Mouse (Mus musculus) left cerebral cortex, postnatal 10 days (tissue): ENCODE measurements around the gene Cers6. TPM values are rescaled to one million over a fixed set of nuclear protein-coding genes. Genes with fewer than 3 reads are reported as not detected.

ENCODE experiments used
- DNase-seq, 2 experiments: peaks; one replicate each; pipeline ENCODE4 v3.0.0; 2021 to 2022; ENCODE audit warnings: low spot score in 2 of 2, mixed read lengths in 1 of 2; ENCODE audit errors: extremely low spot score in 1 of 2
- intact Hi-C: fragments of 180-260 bp; cut with DNase I; formaldehyde crosslinking; loops from one replicate; pipeline ENCODE4 v1.15.1; 2025
- total RNA-seq, 2 experiments: library from RNA; stranded (reverse); gene quantifications; 2 replicates each; pipeline ENCODE4 v1.2.3; 2021

Gene Cers6
- total RNA-seq, 2 experiments from 2014 or later: 63.9 to 67.0 TPM

DNA sequence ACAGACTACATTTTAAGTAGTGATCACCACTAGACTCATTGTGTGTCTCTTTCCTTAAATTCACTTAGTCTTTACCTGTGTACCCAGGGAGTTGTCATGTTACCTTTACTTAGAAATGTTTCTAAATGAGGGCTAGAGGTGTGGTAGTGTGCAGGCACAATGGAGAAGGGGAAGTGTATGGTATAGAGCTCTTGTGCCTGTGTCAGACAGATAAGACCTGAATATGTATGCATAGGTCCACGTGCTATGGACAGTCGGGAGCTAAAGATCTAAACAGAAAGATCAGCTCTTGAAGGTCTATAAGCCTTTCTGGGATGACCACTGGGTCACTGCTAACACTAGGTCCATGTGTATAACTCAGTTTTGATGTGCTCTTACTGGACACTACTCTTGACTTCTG is 87.9 kb downstream of the Cers6 start:
- intact Hi-C loops: no loop called here
- DNase-seq: no peak

DNA sequence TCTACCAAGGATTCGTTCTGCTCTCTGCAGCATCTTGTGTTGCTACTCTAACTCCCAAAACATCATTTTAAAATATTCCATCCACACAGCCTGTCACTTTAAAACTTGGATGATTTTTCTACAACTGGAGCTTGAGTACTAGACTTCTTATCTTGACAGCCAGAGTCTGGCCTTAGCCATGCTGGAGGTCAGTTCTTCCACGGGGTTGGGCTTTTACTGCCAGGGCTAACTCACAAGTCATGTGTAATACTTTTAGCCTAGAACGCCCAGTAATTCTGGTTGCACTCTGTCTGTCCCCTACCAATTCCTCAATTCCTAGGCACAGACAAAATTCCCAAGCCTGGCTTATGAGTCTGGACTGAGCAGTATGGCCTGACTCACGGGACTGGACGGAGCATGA is 88.5 kb downstream of the Cers6 start:
- intact Hi-C loops: no loop called here
- DNase-seq: no peak

DNA sequence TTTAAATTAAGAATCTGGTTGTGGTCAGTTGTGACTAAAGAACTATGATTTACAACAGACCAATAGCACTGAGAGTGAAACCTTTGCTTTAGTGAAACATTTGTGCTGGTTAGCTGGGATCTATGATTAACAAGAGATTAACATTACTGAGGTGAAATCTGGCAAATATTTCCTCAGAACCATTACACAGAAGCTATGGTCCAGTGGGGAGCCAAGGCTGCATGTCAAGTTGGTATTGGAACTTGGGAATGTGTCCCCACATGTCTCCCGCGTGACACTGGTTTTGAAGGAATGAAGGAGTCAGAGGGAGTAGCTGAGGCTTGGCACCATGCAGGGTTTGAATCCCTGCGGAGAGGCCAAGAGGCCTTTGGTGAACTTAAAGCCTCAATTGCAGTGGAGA is 90.5 kb downstream of the Cers6 start:
- intact Hi-C loops: no loop called here

DNA sequence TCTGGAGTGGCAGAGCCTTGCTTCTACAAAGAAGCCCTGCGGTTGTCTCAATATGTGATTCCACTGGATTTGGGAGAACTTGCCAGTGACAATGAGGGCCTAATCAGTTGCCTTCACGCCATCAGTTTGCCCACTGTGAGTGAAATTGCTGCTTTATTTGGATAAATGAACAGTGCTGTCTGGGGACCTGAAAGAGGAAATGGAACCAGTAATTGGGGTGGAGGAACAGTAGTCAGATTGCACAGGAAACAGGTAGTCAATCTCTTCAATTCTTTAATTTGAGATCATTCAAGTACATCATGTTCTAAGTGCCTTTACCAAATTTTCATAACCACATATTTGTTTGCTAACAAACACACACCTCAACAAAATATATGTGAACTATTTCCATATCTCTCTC is 92.4 kb downstream of the Cers6 start:
- DNase-seq: no peak
- intact Hi-C loops: no loop called here

More for the DNA sequence above, 90.5 kb downstream of the Cers6 start:
- no peak for DNase-seq

DNA sequence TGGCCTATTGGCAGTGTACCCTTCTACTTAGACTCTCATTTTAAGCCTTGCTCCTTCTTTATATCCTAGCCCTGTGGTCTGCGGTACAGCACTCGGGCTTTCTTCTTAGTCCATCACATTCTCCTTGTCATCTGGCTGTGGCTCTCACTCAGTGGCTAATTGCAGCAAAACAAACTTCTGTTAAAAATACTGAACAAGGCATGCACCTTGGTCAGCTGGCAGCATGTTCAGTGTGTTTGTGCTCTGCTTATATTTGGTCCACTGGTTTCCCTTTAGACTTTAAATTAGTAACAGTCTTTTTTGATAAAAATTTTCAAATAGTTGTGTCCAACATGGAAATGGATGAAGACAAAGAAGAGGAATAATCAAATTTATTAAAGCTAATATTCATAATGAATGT is 94.3 kb downstream of the Cers6 start:
- intact Hi-C loops: loop anchor here (5.0 kb wide), 1 partner anchor 93 kb away; the partner anchor contains the start of gene Cers6
- no peak for DNase-seq

DNA sequence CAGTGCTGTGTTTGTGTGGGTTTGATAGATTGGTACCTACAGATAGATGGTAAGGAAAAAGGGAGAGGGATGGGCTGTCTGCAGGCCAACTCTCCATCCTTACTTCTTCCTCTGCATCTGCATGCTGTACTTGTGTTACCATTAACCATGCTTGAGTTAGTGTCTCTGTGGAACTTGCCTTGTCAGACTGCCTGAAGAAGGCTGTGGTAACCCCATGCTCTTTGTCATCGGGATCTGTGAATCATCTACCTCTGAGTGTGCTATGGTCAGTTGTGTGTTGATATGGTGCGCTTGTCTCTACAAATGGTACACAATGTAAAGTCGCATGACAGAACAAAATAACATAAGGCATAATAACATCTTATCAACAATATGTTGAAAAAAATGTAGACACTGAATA is 94.9 kb downstream of the Cers6 start:
- no peak for DNase-seq
- intact Hi-C loops: loop anchor here (5.0 kb wide), 1 partner anchor 94 kb away; the partner anchor contains the start of gene Cers6

DNA sequence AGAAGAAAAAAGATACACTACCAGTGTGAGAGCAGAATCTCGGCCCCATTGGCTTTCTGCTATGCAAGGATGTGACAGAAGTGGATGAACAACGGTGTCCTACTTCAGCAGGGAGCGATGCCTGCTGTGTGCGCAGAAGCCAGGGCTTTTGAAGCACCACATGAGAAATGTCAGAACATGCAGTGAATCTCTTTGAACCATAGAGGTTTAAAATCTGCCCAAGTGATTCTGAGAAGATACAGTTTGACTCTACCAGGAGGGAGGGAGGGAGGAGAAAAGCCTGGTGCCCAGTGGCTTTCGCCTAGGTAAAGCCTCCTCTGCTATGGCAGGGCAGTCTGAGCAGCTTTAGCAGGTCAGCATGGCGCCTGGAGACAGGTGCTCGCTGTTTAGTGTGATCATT is 96.6 kb downstream of the Cers6 start:
- intact Hi-C loops: loop anchor here (5.0 kb wide), 1 partner anchor 96 kb away; the partner anchor contains the start of gene Cers6
- no peak for DNase-seq

DNA sequence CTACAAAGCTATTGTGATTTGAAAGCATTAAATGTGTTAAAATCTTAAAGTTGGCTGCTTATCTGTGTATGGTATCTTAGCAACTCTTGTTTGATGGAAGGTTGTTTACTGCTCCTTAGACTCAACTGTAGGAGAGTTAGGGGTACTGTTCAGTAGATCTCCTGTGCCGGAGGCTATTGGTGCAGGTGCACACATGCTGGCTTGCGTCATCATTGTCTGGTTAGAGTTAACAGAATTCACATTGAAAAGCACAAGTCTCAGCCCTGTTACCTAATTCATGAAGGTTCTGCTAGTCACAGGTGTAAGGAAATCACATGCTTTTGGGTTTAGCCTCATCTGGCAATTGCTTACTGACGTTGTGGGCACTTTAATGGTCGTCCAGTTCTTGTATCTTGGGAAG is 98.3 kb downstream of the Cers6 start:
- intact Hi-C loops: loop anchor here (5.0 kb wide), 1 partner anchor 97 kb away; the partner anchor contains the start of gene Cers6

DNA sequence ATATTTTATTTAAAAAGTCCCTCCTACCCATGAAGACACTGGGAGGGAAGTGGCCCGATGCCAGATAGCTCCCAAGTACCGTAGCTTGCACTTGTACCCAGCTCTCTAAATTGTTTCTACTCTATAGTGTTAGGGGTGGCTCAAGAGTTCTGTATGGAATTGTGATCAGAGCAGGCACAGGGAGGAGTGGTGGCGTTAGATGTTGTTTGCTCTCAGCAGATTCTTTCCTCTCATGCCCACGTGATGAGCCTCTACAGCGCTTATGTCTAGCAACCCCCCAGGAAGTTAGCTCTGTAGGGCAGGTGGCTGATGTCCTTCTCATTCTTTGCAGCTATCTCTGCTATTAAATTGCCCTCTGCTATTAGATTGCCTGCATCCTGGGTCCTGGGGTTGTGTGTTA is 98.8 kb downstream of the Cers6 start:
- DNase-seq: no peak
- intact Hi-C loops: no loop called here

More for the DNA sequence above, 98.3 kb downstream of the Cers6 start:
- DNase-seq: no peak

DNA sequence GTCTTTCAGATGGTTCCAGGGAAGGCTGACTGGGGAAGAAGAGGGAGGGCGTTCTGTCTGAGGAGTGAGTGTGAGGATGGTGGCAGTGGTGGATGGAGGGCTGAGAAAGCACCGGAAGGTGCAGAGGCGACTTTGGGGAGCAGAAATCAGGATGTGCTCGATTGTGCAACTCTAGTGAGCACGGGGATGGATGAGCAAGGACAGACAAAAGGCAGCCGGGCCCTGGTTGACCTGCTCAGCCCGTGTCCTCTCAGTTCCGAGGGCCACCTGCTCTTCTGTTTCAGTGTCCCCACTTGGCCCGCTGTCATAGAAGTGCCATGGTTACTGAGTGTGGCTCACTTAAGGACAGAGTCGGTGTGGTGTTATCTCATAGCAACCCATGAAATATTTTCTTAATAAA is 99.4 kb downstream of the Cers6 start:
- intact Hi-C loops: no loop called here
- DNase-seq: no peak

DNA sequence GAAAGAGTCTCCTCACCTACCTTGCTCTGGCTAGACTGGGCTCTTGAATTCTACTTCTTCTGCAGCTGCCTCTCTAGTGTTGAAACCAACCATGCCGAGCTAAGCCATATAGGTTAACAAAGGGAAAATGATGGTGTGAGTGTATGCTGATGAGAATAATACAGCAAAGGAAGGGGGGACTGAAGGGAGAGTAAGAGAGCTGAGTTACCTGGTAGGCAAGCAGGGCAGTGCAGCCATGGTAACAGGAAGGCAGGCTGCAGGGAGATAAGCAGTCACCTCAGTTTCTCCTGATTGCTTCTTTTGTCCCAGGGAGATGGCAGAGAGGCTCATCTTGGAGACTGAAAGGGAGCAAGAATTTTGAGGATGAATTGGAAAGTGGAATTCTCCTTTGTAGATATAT is 105.1 kb downstream of the Cers6 start:
- intact Hi-C loops: no loop called here
- no peak for DNase-seq

DNA sequence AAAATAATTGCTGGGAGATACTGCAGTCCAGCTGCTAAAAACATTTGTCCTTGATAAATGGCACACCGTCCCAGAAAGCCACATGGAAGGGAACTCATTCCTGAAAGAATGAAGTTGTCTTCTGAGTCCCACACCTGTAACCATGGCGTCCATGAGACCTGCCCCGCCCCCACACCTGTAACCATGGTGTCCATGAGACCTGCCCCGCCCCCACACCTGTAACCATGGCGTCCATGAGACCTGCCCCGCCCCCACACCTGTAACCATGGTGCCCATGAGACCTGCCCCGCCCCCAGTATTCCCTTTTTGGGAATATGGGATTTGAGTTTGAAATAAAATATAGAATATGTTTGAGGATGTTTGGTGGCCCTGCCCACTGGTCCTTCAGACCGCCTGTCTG is 106.8 kb downstream of the Cers6 start:
- peak in 1 of 2 experiments; percentile 40 for DNase-seq
- intact Hi-C loops: no loop called here

DNA sequence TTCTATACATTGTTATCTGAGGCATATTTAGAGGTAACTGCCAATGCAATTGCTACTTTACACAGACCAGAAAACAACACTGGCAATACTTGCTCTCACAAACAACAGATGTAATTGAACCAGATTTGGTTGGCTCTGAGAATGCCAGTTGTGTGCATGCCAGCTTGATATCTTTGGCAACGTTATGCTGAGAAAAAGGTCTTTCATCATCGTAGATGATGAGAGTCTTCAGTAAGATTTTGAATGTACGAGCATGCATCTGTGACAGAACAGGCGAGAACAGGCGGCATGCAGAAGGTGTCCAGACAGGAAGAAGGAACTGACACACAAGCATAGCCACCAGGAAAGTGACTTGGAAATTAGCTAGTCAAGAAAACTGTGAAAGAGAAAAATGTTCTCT is 110.6 kb downstream of the Cers6 start:
- no peak for DNase-seq
- intact Hi-C loops: no loop called here

DNA sequence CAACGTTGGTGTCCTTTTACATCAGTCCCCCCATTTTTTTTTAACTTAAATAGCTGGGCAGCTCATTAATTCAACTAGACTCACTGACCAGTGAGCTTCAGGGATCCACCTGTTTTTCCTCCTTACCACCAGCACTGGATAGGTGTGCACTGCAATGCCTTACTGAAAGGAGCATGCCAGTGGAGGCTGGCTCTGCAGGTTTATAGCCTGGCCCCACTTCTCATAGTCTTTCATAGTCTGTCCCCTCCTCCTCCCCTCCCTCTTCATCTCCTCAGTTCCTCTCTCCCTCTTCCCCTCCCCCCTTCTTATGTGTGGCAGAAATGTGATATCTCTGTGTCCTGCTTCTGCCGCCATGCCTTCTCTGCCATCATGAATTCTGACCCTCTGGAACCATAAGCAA is 112.5 kb downstream of the Cers6 start:
- no peak for DNase-seq
- intact Hi-C loops: no loop called here

DNA sequence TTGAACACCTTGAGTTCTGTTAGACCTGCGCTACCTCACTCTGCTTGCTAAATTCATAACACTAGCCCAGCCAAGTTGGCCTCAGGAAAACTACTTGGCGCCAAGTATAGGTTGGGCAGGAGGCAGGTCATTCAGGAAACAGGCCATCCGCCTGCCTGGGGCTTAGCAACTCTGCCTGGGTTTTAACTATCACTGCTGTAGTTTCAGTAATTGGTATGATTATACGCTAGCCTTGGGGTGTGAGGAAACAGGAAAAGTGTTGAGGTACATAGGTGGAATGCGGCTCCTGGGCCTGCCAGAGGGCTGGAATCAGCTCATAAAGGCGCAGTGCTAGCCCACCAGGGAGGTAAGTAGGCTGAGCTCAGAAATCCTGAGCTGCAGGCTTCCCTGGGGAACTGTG is 114.0 kb downstream of the Cers6 start:
- DNase-seq: no peak
- intact Hi-C loops: no loop called here

DNA sequence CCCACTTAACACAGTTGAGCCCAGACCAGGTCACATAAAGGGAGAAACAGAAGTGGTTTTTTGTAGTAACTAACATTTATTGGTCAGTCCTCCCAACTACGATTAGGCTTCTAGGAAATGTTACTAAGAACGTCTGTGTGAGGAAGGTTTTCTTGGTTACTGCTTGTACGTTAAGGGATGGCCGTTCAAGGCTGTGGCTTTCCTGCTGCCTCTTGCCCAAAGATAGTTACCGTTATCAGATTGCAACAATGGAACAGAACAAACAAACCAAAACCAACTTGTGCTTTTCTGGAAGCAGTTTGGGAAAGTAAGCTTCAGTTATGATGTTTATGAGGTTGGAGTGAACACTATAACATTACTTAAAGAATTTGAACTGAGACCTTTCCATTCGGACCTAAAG is 114.5 kb downstream of the Cers6 start:
- intact Hi-C loops: no loop called here
- DNase-seq: no peak

DNA sequence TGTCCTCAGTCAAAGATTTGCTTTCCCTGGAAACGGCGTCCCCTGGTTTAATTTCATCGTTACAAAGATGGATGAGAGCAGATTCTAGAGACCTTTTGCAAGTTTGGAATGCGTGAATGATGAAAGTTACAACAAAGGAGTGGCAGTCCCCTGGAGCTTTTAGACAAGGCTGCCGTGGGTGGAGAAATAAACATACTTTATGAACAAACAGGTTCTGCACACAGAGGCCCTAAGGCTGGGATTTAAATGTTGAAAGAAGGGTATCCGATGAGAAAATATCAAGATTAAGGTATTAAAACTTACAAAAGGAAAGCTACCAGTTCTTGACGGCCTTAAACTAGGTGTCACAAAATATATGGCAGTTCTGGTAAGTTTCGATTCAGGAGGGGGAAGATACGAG is 117.0 kb downstream of the Cers6 start:
- intact Hi-C loops: no loop called here
- DNase-seq: no peak

DNA sequence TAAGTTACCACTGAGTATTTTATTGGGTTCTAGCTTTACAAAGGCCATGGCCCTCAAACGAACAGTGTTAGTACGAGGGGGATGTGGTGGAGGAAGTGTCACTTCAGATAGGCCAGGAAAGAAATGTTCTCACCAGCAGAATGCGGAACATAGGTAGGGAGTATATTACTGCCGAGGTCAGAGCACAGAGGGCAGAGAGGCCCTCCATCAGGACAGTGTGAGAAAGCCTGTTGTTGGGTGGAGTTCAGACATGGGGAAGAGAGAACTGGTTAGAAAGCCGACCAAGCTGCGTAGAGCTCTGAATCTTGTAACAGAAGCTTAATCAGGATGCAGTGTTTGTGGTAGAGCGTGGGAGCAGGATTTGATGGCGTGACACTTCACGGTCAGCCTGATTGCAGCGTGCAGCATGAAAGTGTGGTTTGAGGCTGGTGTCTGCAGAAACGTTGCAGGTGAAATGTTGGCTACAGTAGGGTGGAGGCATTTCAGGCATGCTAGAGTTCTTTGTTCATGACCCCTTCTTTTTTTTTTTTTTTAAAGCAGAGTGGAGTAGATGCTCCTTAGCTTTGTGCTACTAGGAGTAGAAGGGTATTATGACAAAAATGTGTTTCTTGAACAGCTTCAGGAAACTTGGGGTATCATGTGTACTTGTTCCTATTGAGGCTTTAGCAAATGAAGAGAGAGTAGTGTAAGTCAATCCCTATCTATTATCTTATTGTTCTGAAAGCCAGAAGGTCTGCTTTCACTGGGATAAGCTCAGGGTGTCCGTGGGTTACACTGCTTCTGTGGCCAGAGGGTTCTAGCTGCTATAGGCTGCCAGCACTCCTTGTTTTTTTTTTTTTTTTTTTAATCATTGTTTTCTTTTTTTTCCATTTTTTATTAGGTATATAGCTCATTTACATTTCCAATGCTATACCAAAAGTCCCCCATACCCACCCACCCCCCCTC is 117.7 kb downstream of the Cers6 start:
- no peak for DNase-seq
- intact Hi-C loops: no loop called here

DNA sequence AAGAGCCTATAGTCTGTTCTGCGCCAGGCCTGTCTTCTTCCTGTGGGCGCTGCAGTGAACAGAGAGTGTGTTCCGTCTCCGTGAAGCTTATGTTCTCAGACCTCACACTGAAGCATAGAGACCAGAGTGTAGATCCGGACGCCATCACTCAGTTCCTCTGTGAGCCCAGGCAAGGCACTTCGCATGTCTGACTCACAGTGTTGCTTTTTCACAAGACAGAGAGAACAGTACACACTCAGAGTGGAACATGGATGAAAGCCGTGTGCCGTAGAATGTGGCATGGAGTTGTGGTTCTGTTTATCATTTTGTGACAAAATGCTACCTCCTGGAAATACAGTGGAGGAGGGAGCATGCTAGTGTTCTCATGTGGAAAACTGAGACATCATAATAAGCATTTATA is 120.1 kb downstream of the Cers6 start:
- intact Hi-C loops: no loop called here
- no peak for DNase-seq

DNA sequence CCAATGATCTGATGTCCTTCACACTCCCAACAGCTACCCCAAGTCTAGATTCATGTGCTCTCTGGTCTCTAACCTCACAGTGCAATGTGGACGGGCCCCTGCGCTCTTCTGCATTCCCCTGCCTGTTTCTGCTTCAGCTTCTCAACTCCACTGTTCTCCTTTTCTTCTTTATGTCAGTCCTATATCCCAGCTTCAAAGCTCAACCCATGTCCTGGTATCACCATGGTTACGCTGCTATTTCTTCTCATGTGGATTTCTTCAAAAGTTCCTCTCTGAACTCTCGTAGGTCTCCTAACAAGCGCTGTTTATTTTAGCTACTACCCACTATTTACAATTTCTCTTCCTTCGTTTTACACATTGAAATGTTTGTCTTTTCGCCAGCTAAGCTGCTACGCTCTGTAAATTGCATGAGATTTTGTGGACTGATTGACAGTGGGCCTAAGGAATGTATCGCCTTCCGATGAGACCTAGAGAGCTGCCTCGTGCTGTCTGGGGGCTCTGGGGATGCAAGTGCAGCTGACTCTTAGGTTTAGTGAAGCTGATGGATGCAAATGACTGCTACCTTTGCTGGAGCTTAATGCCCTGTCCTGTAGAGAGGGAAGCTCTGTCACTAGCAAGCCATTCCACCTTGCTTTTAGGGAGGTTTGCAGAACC is 120.6 kb downstream of the Cers6 start:
- intact Hi-C loops: no loop called here

More for the DNA sequence above, 120.6 kb downstream of the Cers6 start:
- no peak for DNase-seq
